Mouse (Mus musculus) embryonic fibroblast, embryonic 13.5 days (primary cell): ENCODE data around the gene Sipa1l3.

Source experiments
- CTCF ChIP-seq: IDR thresholded peaks from 2 replicates; pipeline ENCODE4 v1.5.1; 2011; ENCODE audit warnings: mild to moderate bottlenecking, control low read depth, low read length, moderate library complexity, borderline replicate concordance; ENCODE audit not compliant: insufficient read depth
- POLR2A ChIP-seq: IDR thresholded peaks from 2 replicates; pipeline ENCODE4 v1.6.1; 2011; ENCODE audit warnings: low read depth, mild to moderate bottlenecking, control low read depth, low read length, moderate library complexity

GRCm38 (mm10) chr7:29319337-29320307, 198.8 kb downstream of the Sipa1l3 start:
- TF ChIP-seq POLR2A (no peak), CTCF (no peak)
